Mouse (Mus musculus) spleen, postnatal 4 days (tissue): ENCODE measurements around the gene Tmem232.
"Not testable (repeated sequence)": the region's sequence is repeated elsewhere in the genome, so short reads cannot be mapped to it uniquely, and the experiment has no call there.

ENCODE experiments used
- DNase-seq, 2 experiments: peaks; one replicate each; pipeline ENCODE4 v3.0.0; 2022; ENCODE audit warnings: low spot score in 2 of 2

Tmem232 gene

DNA sequence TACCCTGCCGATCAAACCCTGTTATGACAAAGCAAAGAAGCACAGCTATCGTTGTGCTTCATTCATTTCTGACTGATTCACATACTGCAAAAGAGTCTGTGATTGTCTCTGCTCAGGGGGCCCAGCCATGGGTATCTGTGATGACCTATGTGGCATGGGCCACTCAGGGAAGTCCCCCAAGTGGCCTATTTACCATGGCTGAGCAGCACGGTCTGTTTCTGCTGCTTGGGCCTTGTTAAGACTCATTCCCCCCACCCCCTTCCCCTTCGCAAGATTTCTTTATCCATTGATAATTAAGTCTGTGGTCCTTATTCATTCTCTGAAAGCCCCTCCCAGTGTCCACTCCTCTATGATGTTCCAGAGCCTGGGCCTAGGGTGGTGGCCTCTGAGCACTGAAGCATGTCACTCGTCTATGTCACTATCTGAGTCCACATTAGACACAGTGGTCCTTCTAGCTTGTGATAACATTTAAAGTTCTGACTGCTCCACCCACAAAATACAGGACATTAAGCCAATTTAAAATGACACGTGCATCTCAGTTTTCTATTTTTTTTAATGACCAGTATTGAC, 315.1 kb downstream of the Tmem232 start:
- DNase-seq: no peak

DNA sequence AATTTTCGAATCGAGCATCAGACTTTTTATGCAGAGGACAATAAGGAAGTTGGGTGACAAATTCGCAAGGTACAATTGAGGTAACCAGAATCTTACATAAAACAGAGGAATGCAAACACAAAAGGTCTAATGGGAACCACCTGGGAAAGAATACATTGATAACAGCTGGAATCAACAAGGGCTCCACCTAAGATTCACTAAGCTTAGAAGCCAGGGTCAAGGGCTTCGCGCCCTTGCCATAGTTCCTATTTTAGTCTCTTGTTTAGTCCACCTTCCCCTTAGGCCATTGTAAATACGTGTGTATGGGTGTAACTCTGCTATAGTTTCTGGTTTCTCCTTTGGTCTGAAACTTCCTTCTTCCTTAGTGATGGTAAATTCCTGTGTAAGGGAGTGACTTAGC, 318.9 kb downstream of the Tmem232 start:
- not testable (repeated sequence) for DNase-seq
